Mouse (Mus musculus): ENCODE data around the gene Ugt8a.

DNA sequence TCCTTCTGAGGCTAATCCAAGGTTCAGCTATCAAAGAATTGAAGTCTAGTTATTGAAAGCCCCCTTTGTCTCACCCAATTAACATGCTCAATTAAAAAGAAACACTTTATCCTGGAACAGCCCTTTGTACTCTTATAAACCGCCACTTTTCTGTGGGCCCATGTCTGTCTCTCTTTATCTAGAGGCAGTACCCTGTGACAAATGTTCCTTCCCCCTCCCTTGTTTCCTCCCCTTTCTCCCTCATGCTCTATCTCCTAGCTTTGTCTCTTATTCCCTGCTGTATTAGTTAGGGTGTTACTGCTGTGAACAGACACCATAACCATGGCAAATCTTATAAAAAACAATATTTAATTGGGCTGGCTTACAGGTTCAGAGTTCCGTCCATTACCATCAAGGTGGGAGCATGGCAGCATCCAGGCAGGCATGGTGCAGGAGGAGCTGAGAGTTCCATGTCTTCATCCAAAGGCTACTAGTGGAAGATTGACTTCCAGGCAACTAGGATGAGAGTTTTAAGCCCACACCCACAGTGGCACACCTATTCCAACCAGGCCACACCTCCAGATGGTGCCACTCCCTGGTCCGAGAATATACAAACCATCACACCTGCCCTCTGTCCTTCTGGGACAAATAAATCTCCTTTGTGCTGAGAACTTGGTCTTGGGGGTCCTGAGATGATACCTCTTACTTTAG, 17.9 kb upstream of the Ugt8a start:
- TF ChIP-seq POLR2A (IDR thresholded peaks at IDR 0.05; ENCODE audit: control insufficient read depth, low read depth, low read length) (no peak), CTCF (IDR thresholded peaks at IDR 0.05; ENCODE audit: control insufficient read depth, insufficient read depth, insufficient replicate concordance, low read depth, low read length) (no peak)

Measured in testis, adult 2 months (tissue).